9 mouse cellular contexts compared by ENCODE assay signal in the genomic region with DNA sequence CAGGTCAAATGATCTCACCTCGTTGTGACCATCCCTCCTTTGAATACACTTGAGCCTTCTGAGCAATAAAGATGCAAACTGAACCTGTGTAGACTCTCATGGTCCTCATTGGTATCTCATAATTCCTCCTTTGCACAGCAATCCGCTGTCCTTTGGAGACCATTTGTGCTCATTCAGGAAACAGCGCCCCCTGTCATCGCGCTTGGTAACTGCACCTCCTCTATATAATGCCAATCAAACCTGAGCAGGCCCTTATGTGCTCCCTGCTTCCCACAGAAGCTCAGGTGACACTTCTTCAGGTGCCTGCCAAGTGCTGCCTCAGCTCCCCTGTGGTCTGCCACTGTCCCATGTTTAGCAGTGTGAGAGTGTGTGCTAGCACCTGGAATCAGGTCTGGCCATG. TPM values are rescaled to one million over a fixed set of nuclear protein-coding genes. Genes with fewer than 3 reads are reported as not detected.
DNase-seq lines count a peak whose midpoint lies in the region; TF ChIP-seq lines count a peak whose summit lies in the region.
"Had no signal": no experiment of that assay in that cellular context is flagged by ENCODE, and none has a peak within 500 bp of the region (broad histone marks: within the 10 kb centered on the region; RNA-seq: fewer than 3 reads in every experiment).

No protein-coding gene starts in this region.

- DNase-seq in layer of hippocampus, adult 2 months (ENCODE audit: low spot score in 2 of 2) = no peak
- no peak for DNase-seq in layer of hippocampus, postnatal 36 days
- peak; percentile 40 for DNase-seq in R1 (ENCODE audit: low read depth, low spot score)
- DNase-seq in kidney, postnatal 4 days = peak; percentile 31 to 55
- DNase-seq in thymus, postnatal 14 days = peak; percentile 46
- DNase-seq in urinary bladder, adult 18-20 months (ENCODE audit: low spot score in 2 of 2) = no peak
- no peak for DNase-seq in layer of hippocampus, adult 8-10 months (ENCODE audit: low spot score in 2 of 2)

- no peaks in the 10 kb centered on the region for H3K36me3 ChIP-seq in ES-Bruce4 (ENCODE audit: control insufficient read depth, insufficient read depth, low read length, poor library complexity, severe bottlenecking)

- peak; percentile 72 for TF ChIP-seq CTCF in layer of hippocampus, adult 2 months (conservative IDR thresholded peaks at IDR 0.05)
- peak; percentile 51 for TF ChIP-seq CTCF in ES-Bruce4 (IDR thresholded peaks at IDR 0.05; ENCODE audit: low read depth, low read length)

- no peaks in the 10 kb centered on the region for H3K4me1 ChIP-seq in ES-Bruce4 (ENCODE audit: control insufficient read depth, insufficient read depth, low read length)

- no peak overlapping the region for H3K4me3 ChIP-seq in layer of hippocampus, adult 2 months
- no peak overlapping the region for H3K4me3 ChIP-seq in ES-Bruce4 (ENCODE audit: low read depth, low read length)

- no peak for TF ChIP-seq EP300 in ES-Bruce4 (IDR thresholded peaks at IDR 0.05; ENCODE audit: insufficient read depth, low read depth, low read length)

- H3K9ac ChIP-seq in ES-Bruce4 (ENCODE audit: low read depth, poor library complexity, severe bottlenecking) = no peak overlapping the region

- no peak overlapping the region for H3K27ac ChIP-seq in layer of hippocampus, adult 2 months
- H3K27ac ChIP-seq in ES-Bruce4 (ENCODE audit: insufficient read depth, low read length) = no peak overlapping the region
- H3K27ac ChIP-seq: macrophage had no signal

- no peak for TF ChIP-seq POLR2A in ES-Bruce4 (IDR thresholded peaks at IDR 0.05; ENCODE audit: insufficient read depth, low read length)

- no peaks in the 10 kb centered on the region for H3K9me3 ChIP-seq in ES-Bruce4 (replicated peaks; ENCODE audit: control insufficient read depth, insufficient read depth, low read length, poor library complexity, severe bottlenecking)

- H3K27me3 ChIP-seq in ES-Bruce4 (ENCODE audit: control insufficient read depth, insufficient read depth, low read length, poor library complexity, severe bottlenecking) = no peaks in the 10 kb centered on the region

RNA-seq across cellular contexts. Expression of a gene that starts 1.0 kb away (rescaled TPM):
- total RNA-seq in layer of hippocampus, adult 2 months (2021) = not detected
- not detected for total RNA-seq in layer of hippocampus, postnatal 36 days (2021)
- not detected in 2 replicates for polyA plus RNA-seq in ES-Bruce4 (2011; ENCODE audit: insufficient read depth, insufficient read length, low read depth, missing spikeins)
- not detected for total RNA-seq in layer of hippocampus, adult 8-10 months (2022)
- polyA plus RNA-seq: macrophage had no signal

RNA-seq across cellular contexts. Expression of a gene that starts 3.9 kb away (rescaled TPM):
- not detected for total RNA-seq in layer of hippocampus, adult 2 months (2021)
- total RNA-seq in layer of hippocampus, postnatal 36 days (2021) = not detected
- not detected in 2 replicates for polyA plus RNA-seq in ES-Bruce4 (2011; ENCODE audit: insufficient read depth, insufficient read length, low read depth, missing spikeins)
- not detected for total RNA-seq in layer of hippocampus, adult 8-10 months (2022)
- polyA plus RNA-seq: macrophage had no signal

RNA-seq across cellular contexts. Expression of a gene that starts 11.4 kb away (rescaled TPM):
- total RNA-seq in layer of hippocampus, adult 2 months (2021) = not detected
- not detected for total RNA-seq in layer of hippocampus, postnatal 36 days (2021)
- polyA plus RNA-seq in ES-Bruce4 (2011; ENCODE audit: insufficient read depth, insufficient read length, low read depth, missing spikeins) = not detected in 2 replicates
- not detected for total RNA-seq in layer of hippocampus, adult 8-10 months (2022)
- polyA plus RNA-seq: macrophage had no signal

RNA-seq across cellular contexts. Expression of a gene that starts 16.6 kb away (rescaled TPM):
- total RNA-seq in layer of hippocampus, adult 2 months (2021) = not detected
- not detected for total RNA-seq in layer of hippocampus, postnatal 36 days (2021)
- polyA plus RNA-seq in ES-Bruce4 (2011; ENCODE audit: insufficient read depth, insufficient read length, low read depth, missing spikeins) = not detected in 2 replicates
- total RNA-seq in layer of hippocampus, adult 8-10 months (2022) = not detected
- polyA plus RNA-seq: macrophage had no signal

RNA-seq across cellular contexts. Expression of a gene that starts 20.2 kb away (rescaled TPM):
- not detected for total RNA-seq in layer of hippocampus, adult 2 months (2021)
- total RNA-seq in layer of hippocampus, postnatal 36 days (2021) = not detected
- polyA plus RNA-seq in ES-Bruce4 (2011; ENCODE audit: insufficient read depth, insufficient read length, low read depth, missing spikeins) = not detected in 2 replicates
- total RNA-seq in layer of hippocampus, adult 8-10 months (2022) = not detected
- polyA plus RNA-seq: macrophage had no signal

Comparison
In these comparisons a context has a peak if more than half of its experiments do, and no peak if none do; other contexts are left out.
1. DNase-seq: peak in R1 (single experiment), kidney, postnatal 4 days (2 of 2) and thymus, postnatal 14 days (single experiment); none in layer of hippocampus, adult 2 months (0 of 2), layer of hippocampus, postnatal 36 days (0 of 2), urinary bladder, adult 18-20 months (0 of 2) and layer of hippocampus, adult 8-10 months (0 of 2).